Mouse (Mus musculus) heart, postnatal 14 days (tissue): Measurements from ENCODE around the gene Cphx1. TPM values are rescaled to one million over a fixed set of nuclear protein-coding genes. Genes with fewer than 3 reads are reported as not detected.

Experiments
- total RNA-seq, 2 experiments: library from RNA; stranded (reverse); gene quantifications; 2 replicates each; pipeline ENCODE4 v1.2.3; 2021

The Cphx1 gene
- total RNA-seq, 2 experiments from 2014 or later: not detected

Other genes starting within 250 kb of the Cphx1 start
- 100 to 1,000 TPM; 238 to 261 TPM for gene Ppif, start 244.2 kb upstream of the Cphx1 start, total RNA-seq
- gene Zcchc24, start 169.3 kb upstream of the Cphx1 start, total RNA-seq: 10 to 100 TPM; 47.6 to 48.3 TPM
- gene Anxa11, start 96.1 kb upstream of the Cphx1 start, total RNA-seq: 10 to 100 TPM; 69.9 to 78.1 TPM
- gene Plac9a, start 35.2 kb upstream of the Cphx1 start, total RNA-seq: 1 to 10 TPM; 2.6 to 2.9 TPM
- 1 to 10 TPM; 1.6 to 2.1 TPM for gene Tmem254a, start 10.6 kb upstream of the Cphx1 start, total RNA-seq
- under 1 TPM in 1 of 2 experiments, not detected in 1; 0.39 TPM for gene Duxbl1, start 40.3 kb downstream of the Cphx1 start, total RNA-seq
- 10 to 100 TPM; 21.2 to 24.0 TPM for gene Gm9780, start 104.4 kb downstream of the Cphx1 start, total RNA-seq
- gene Tmem254c, start 129.1 kb downstream of the Cphx1 start, total RNA-seq: 10 to 100 TPM; 10.1 to 16.1 TPM
- gene Cphx2, start 143.2 kb downstream of the Cphx1 start, total RNA-seq: not detected
- gene Cphx3, start 144.0 kb downstream of the Cphx1 start, total RNA-seq: not detected
- under 1 TPM; 0.17 to 0.74 TPM for gene Duxbl2, start 180.0 kb downstream of the Cphx1 start, total RNA-seq
- gene Plac9b, start 244.2 kb downstream of the Cphx1 start, total RNA-seq: 10 to 100 TPM; 50.7 to 53.6 TPM